Mouse (Mus musculus) heart, adult 2 months (tissue): ENCODE data around the gene Itpkc. TPM values are rescaled to one million over a fixed set of nuclear protein-coding genes. Genes with fewer than 3 reads are reported as not detected.

ENCODE experiments used
- DNase-seq, 2 experiments: peaks; one replicate each; pipeline ENCODE4 v3.0.0; 2021
- H3K27ac ChIP-seq: fragments of 200-600 bp; 2 replicates; pipeline ENCODE4 v1.8.1; 2022
- H3K27me3 ChIP-seq: fragments of 200-500 bp; 2 replicates; pipeline ENCODE4 v1.6.1; 2012; ENCODE audit warnings: mild to moderate bottlenecking, low read length, inconsistent platforms, mixed read lengths; ENCODE audit not compliant: control insufficient read depth, insufficient read depth
- H3K36me3 ChIP-seq: fragments of 200-500 bp; 2 replicates; pipeline ENCODE4 v1.6.1; 2012; ENCODE audit warnings: low read length, inconsistent platforms; ENCODE audit not compliant: control insufficient read depth, insufficient read depth
- H3K4me1 ChIP-seq: fragments of 200-500 bp; 2 replicates; pipeline ENCODE4 v1.6.1; 2011; ENCODE audit warnings: low read length; ENCODE audit not compliant: control insufficient read depth, insufficient read depth
- H3K4me3 ChIP-seq: fragments of 200-600 bp; 2 replicates; pipeline ENCODE4 v1.8.1; 2022
- H3K79me2 ChIP-seq: fragments of 200-500 bp; replicated peaks from 2 replicates; pipeline ENCODE4 v1.6.1; 2012; ENCODE audit warnings: mild to moderate bottlenecking, inconsistent platforms, low read length, moderate library complexity, mixed read lengths; ENCODE audit not compliant: control insufficient read depth, insufficient read depth
- H3K9ac ChIP-seq: fragments of 200-500 bp; 2 replicates; pipeline ENCODE4 v1.6.1; 2012; ENCODE audit warnings: low read depth, mild to moderate bottlenecking, control low read depth, inconsistent platforms, low read length, mixed read lengths
- CTCF ChIP-seq: fragments of 200-600 bp; IDR thresholded peaks from 2 replicates; pipeline ENCODE4 v1.8.1; 2022; ENCODE audit warnings: antibody characterized with exemption, mild to moderate bottlenecking, moderate library complexity
- EP300 ChIP-seq: fragments of 200-500 bp; IDR thresholded peaks from 2 replicates; pipeline ENCODE4 v1.6.1; 2011; ENCODE audit warnings: low read depth, low read length, control low read depth; ENCODE audit not compliant: insufficient read depth
- POLR2A ChIP-seq: fragments of 200-500 bp; IDR thresholded peaks from 2 replicates; pipeline ENCODE4 v1.6.1; 2011; ENCODE audit warnings: mild to moderate bottlenecking, low read depth, low read length, control low read depth; ENCODE audit not compliant: insufficient read depth
- WGBS: fragments of 180-500 bp; shearing (Covaris S2); methylation state at CpG from one replicate; pipeline ENCODE4 v1.1.7; 2018; 5-methylcytosine and 5-hydroxymethylcytosine counted together
- intact Hi-C: fragments of 180-260 bp; cut with DNase I; formaldehyde crosslinking; loops from one replicate; pipeline ENCODE4 v1.15.1; 2025
- polyA plus RNA-seq: library from polyadenylated mRNA; depleted of rRNA; stranded (reverse); fragments of >200 nt; gene quantifications from 2 replicates; pipeline ENCODE4 v1.2.3, GENCODE M21; 2012
- total RNA-seq, 2 experiments: library from RNA; stranded (reverse); gene quantifications; 2 replicates each; pipeline ENCODE4 v1.2.3; 2021

The Itpkc gene
- total and polyA plus RNA-seq, 3 experiments, result 4.2 to 4.8 (median 4.4) TPM

- peak; percentile 98 to 100 for DNase-seq
- Histone ChIP-seq H3K36me3 (no peaks in the 10 kb centered on the region), H3K9ac (peak within 1 kb of the TSS; percentile 78), H3K27ac (peak within 1 kb of the TSS; percentile 98), H3K4me3 (peak within 1 kb of the TSS; percentile 94), H3K79me2 (no peaks in the 10 kb centered on the region), H3K27me3 (no peaks in the 10 kb centered on the region), H3K4me1 (peaks cover 4% of the 10 kb centered on the region; the same call in 1 of the 2 replicates)
- TF ChIP-seq CTCF (peak; percentile 78), EP300 (peak; percentile 51; the same call in 1 of the 2 replicates), POLR2A (peak; percentile 66)
- intact Hi-C loops, result loop anchor here (2.0 kb wide), 1 partner anchor 18 kb away; no protein-coding TSS in a partner anchor
- under 1% methylated on average over 53 of the region's 53 CpGs for WGBS
These were observed 49.9 kb downstream of the Itpkc start, which contains the start of gene Rab4b for GRCm38 (mm10) chr7:27178324-27179216. Gene Rab4b (minus strand): TSS chr7:27178896.

GRCm38 (mm10) chr7:27177942-27178323 is 50.5 kb downstream of the Itpkc start:
- Histone ChIP-seq H3K27me3 (no peaks in the 10 kb centered on the region), H3K4me3 (peak overlapping the region; percentile 94), H3K4me1 (peaks cover 4% of the 10 kb centered on the region; the same call in 1 of the 2 replicates), H3K79me2 (no peaks in the 10 kb centered on the region), H3K9ac (peak overlapping the region; percentile 58), H3K36me3 (no peaks in the 10 kb centered on the region), H3K27ac (peak overlapping the region; percentile 98)
- 18% methylated on average over 4 of the region's 4 CpGs for WGBS
- TF ChIP-seq POLR2A (no peak), CTCF (no peak), EP300 (no peak)
- no peak for DNase-seq
- intact Hi-C loops, result loop anchor here (2.0 kb wide), 1 partner anchor 17 kb away; no protein-coding TSS in a partner anchor

- Histone ChIP-seq H3K4me1 (no peaks in the 10 kb centered on the region), H3K27ac (no peak overlapping the region), H3K79me2 (no peaks in the 10 kb centered on the region), H3K27me3 (no peaks in the 10 kb centered on the region), H3K4me3 (no peak overlapping the region), H3K9ac (no peak overlapping the region), H3K36me3 (no peaks in the 10 kb centered on the region)
- TF ChIP-seq CTCF (no peak), EP300 (no peak), POLR2A (no peak)
- intact Hi-C loops, result no loop called here
- no peak for DNase-seq
- WGBS, result 82% methylated on average over 7 of the region's 7 CpGs
These were observed 53.6 kb downstream of the Itpkc start for GRCm38 (mm10) chr7:27174896-27175295.

- DNase-seq, result no peak
- intact Hi-C loops, result no loop called here
- H3K4me1 ChIP-seq, result no peaks in the 10 kb centered on the region
- H3K36me3 ChIP-seq, result no peaks in the 10 kb centered on the region
- H3K27me3 ChIP-seq, result no peaks in the 10 kb centered on the region
- no peaks in the 10 kb centered on the region for H3K79me2 ChIP-seq
- no peak overlapping the region for H3K9ac ChIP-seq
- no peak overlapping the region for H3K27ac ChIP-seq
- H3K4me3 ChIP-seq, result no peak overlapping the region
- WGBS, result 95% methylated on average over 15 of the region's 15 CpGs
- no peak for TF ChIP-seq CTCF
- no peak for TF ChIP-seq EP300
- TF ChIP-seq POLR2A, result no peak
These were observed 54.0 kb downstream of the Itpkc start for GRCm38 (mm10) chr7:27174496-27174895.

GRCm38 (mm10) chr7:27170981-27171380 is 57.5 kb downstream of the Itpkc start:
- TF ChIP-seq POLR2A, result no peak
- no peak for TF ChIP-seq CTCF
- TF ChIP-seq EP300, result no peak
- no peak for DNase-seq
- H3K4me1 ChIP-seq, result peaks cover 6% of the 10 kb centered on the region
- H3K27ac ChIP-seq, result no peak overlapping the region
- no peak overlapping the region for H3K9ac ChIP-seq
- intact Hi-C loops, result no loop called here
- no peaks in the 10 kb centered on the region for H3K79me2 ChIP-seq
- no peaks in the 10 kb centered on the region for H3K27me3 ChIP-seq
- no peaks in the 10 kb centered on the region for H3K36me3 ChIP-seq
- 82% methylated on average over 3 of the region's 3 CpGs for WGBS
- H3K4me3 ChIP-seq, result no peak overlapping the region

GRCm38 (mm10) chr7:27168371-27168770 is 60.1 kb downstream of the Itpkc start:
- peaks cover 8% of the 10 kb centered on the region for H3K79me2 ChIP-seq
- peaks cover 2% of the 10 kb centered on the region; the same call in 1 of the 2 replicates for H3K36me3 ChIP-seq
- no peak overlapping the region for H3K4me3 ChIP-seq
- TF ChIP-seq CTCF (no peak), EP300 (no peak), POLR2A (no peak)
- DNase-seq, result no peak
- WGBS, result 94% methylated on average over 5 of the region's 5 CpGs
- intact Hi-C loops, result loop anchor here (10.0 kb wide), 1 partner anchor 306 kb away; the partner anchor contains the start of gene Sertad3
- H3K27ac ChIP-seq, result no peak overlapping the region
- peaks cover 15% of the 10 kb centered on the region for H3K4me1 ChIP-seq
- H3K27me3 ChIP-seq, result no peaks in the 10 kb centered on the region
- no peak overlapping the region for H3K9ac ChIP-seq
